Mouse (Mus musculus) myocyte (in vitro differentiated cells): ENCODE measurements around the gene Slc7a7. TPM values are rescaled to one million over a fixed set of nuclear protein-coding genes. Genes with fewer than 3 reads are reported as not detected.

ENCODE experiments used
- H3K27me3 ChIP-seq: one replicate; pipeline ENCODE4 v1.6.1; 2011; ENCODE audit not compliant: control insufficient read depth, insufficient read depth, insufficient read length
- H3K36me3 ChIP-seq: one replicate; pipeline ENCODE4 v1.6.1; 2011; ENCODE audit not compliant: control insufficient read depth, insufficient read depth
- H3K4me2 ChIP-seq: one replicate; pipeline ENCODE4 v1.6.1; 2011; ENCODE audit warnings: low read depth, control low read depth
- H3K4me3 ChIP-seq: one replicate; pipeline ENCODE4 v1.5.1; 2011; ENCODE audit warnings: mild to moderate bottlenecking, control low read depth, moderate library complexity
- H3K79me2 ChIP-seq: one replicate; pipeline ENCODE4 v1.6.1; 2011; ENCODE audit not compliant: control insufficient read depth, insufficient read depth
- H3ac ChIP-seq: one replicate; pipeline ENCODE4 v1.6.1; 2011; ENCODE audit not compliant: control insufficient read depth, insufficient read length
- CEBPB ChIP-seq: IDR thresholded peaks from 2 replicates; pipeline ENCODE4 v1.6.1; 2011; ENCODE audit warnings: mild to moderate bottlenecking, moderate library complexity; ENCODE audit not compliant: poor library complexity, insufficient read depth, severe bottlenecking
- E2F4 ChIP-seq: IDR thresholded peaks from one replicate; pipeline ENCODE4 v1.6.1; 2011; ENCODE audit warnings: mild to moderate bottlenecking, control low read depth, moderate library complexity; ENCODE audit not compliant: insufficient read depth
- MAX ChIP-seq: IDR thresholded peaks from one replicate; pipeline ENCODE4 v1.6.1; 2011; ENCODE audit warnings: low read depth, mild to moderate bottlenecking, control low read depth
- MYOD1 ChIP-seq, 3 experiments: IDR thresholded peaks; one replicate each; pipeline ENCODE4 v1.6.1; 2011; ENCODE audit warnings: control low read depth in 2 of 3, low read depth in 2 of 3, mild to moderate bottlenecking in 2 of 3, moderate library complexity in 1 of 3; ENCODE audit not compliant: insufficient read length in 2 of 3, control insufficient read depth in 1 of 3
- MYOG ChIP-seq, 3 experiments: IDR thresholded peaks; one replicate each; pipeline ENCODE4 v1.6.1; 2011; ENCODE audit warnings: control low read depth in 2 of 3, low read depth in 2 of 3, mild to moderate bottlenecking in 2 of 3; ENCODE audit not compliant: insufficient read length in 2 of 3, control insufficient read depth in 1 of 3, insufficient read depth in 1 of 3
- POLR2A ChIP-seq: IDR thresholded peaks from one replicate; pipeline ENCODE4 v1.6.1; 2011; ENCODE audit warnings: low read depth, mild to moderate bottlenecking, control low read depth, moderate library complexity; ENCODE audit not compliant: insufficient read length
- POLR2AphosphoS2 ChIP-seq: IDR thresholded peaks from one replicate; pipeline ENCODE4 v1.6.1; 2011; ENCODE audit warnings: low read depth, control low read depth; ENCODE audit not compliant: insufficient read length
- REST ChIP-seq: IDR thresholded peaks from one replicate; pipeline ENCODE4 v1.6.1; 2011; ENCODE audit warnings: mild to moderate bottlenecking, control low read depth, moderate library complexity; ENCODE audit not compliant: insufficient read depth, insufficient read length
- SRF ChIP-seq: IDR thresholded peaks from one replicate; pipeline ENCODE4 v1.6.1; 2011; ENCODE audit warnings: low read depth; ENCODE audit not compliant: control insufficient read depth, insufficient read length
- TCF12 ChIP-seq: IDR thresholded peaks from one replicate; pipeline ENCODE4 v1.6.1; 2011; ENCODE audit warnings: mild to moderate bottlenecking, control low read depth; ENCODE audit not compliant: poor library complexity, insufficient read depth, severe bottlenecking
- TCF3 ChIP-seq: IDR thresholded peaks from one replicate; pipeline ENCODE4 v1.6.1; 2011; ENCODE audit warnings: low read depth, control low read depth; ENCODE audit not compliant: insufficient read length
- USF1 ChIP-seq: IDR thresholded peaks from one replicate; pipeline ENCODE4 v1.6.1; 2011; ENCODE audit warnings: low read depth, mild to moderate bottlenecking, control low read depth, moderate library complexity
- polyA plus RNA-seq: library from polyadenylated mRNA; unstranded; fragments of >200 nt; fragmentation: generic; extraction: Trizol; gene quantifications from one replicate; pipeline ENCODE4 v1.2.1, GENCODE M21; 2012; ENCODE audit warnings: missing spikeins

Slc7a7 gene
- polyA plus RNA-seq, 1 experiment: 6.8 TPM

DNA sequence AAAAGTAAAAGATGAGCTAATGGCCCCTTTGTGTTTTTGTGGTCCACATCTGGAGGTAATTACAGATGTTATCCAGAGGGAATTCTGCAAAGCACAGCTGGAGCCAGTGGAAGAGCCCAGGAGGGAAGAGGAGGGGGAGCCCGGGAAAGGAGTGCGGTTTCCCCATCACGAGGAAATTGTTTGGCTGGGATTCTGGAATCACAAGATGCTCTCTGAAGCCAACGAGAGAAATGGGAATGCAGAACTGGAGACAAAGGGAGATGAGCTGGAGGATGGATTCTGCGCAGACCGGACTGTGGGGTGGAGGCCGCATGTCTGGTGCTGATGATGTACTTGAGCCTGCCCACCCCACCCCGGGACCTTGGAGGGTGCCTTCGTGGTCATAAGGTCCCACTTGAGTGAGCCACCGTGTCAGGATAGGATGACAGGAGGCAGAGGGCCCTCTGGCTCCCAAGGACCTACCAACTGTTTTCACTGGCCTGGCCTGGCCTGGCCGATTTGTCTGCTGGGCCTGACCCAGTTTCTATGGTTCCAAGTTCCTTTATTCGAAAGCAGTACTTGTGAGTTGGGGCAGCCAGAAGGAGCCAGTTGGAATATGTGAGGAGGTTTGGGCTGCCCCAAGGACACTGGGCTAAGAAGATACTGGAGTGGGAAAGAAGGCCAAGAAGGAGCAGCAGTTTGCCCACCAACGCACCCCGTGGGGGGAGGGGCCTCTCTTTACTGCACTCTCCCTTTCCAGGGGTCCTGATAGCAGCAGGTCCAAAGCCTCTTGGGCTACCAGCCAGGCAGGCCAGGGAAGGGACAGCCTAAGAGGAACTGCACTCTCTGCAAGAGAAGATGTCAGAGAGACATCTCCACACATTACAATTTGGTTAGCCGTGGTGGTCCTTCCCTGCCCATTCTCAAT, 26.4 kb upstream of the Slc7a7 start:
- H3K4me2 ChIP-seq: no peak overlapping the region

GRCm38 (mm10) chr14:54443196-54443595, 25.6 kb upstream of the Slc7a7 start:
- Histone ChIP-seq H3K4me3 (no peak overlapping the region), H3K27me3 (no peaks in the 10 kb centered on the region), H3K4me2 (no peak overlapping the region), H3ac (no peak overlapping the region), H3K79me2 (no peaks in the 10 kb centered on the region), H3K36me3 (peaks cover 17% of the 10 kb centered on the region)
- TF ChIP-seq POLR2AphosphoS2 (peak; percentile 23), E2F4 (no peak)

More for the DNA sequence above, 26.4 kb upstream of the Slc7a7 start:
- TF ChIP-seq MYOG (IDR thresholded peaks at IDR 0.05; ENCODE audit: control insufficient read depth in 1 of 3, insufficient read depth in 1 of 3, insufficient read length in 2 of 3, low read depth in 2 of 3) (no peak), USF1 (no peak), MAX (no peak), MYOD1 (IDR thresholded peaks at IDR 0.05; ENCODE audit: control insufficient read depth in 1 of 3, insufficient read length in 2 of 3, low read depth in 2 of 3) (no peak)
- H3ac ChIP-seq: no peak overlapping the region
- H3K4me3 ChIP-seq: no peak overlapping the region
- H3K27me3 ChIP-seq: no peaks in the 10 kb centered on the region
- H3K79me2 ChIP-seq: no peaks in the 10 kb centered on the region
- H3K36me3 ChIP-seq: peaks cover 11% of the 10 kb centered on the region

GRCm38 (mm10) chr14:54442548-54442947, 25.0 kb upstream of the Slc7a7 start:
- TF ChIP-seq POLR2A (no peak), MAX (no peak), E2F4 (no peak), TCF3 (no peak), SRF (no peak), MYOG (IDR thresholded peaks at IDR 0.05; ENCODE audit: control insufficient read depth in 1 of 3, insufficient read depth in 1 of 3, insufficient read length in 2 of 3, low read depth in 2 of 3) (no peak), REST (no peak), TCF12 (no peak), POLR2AphosphoS2 (no peak), USF1 (no peak), CEBPB (no peak), MYOD1 (IDR thresholded peaks at IDR 0.05; ENCODE audit: control insufficient read depth in 1 of 3, insufficient read length in 2 of 3, low read depth in 2 of 3) (no peak)
- H3K36me3 ChIP-seq: peaks cover 17% of the 10 kb centered on the region
- no peaks in the 10 kb centered on the region for H3K79me2 ChIP-seq
- H3K4me3 ChIP-seq: no peak overlapping the region
- H3K4me2 ChIP-seq: no peak overlapping the region
- no peaks in the 10 kb centered on the region for H3K27me3 ChIP-seq
- H3ac ChIP-seq: no peak overlapping the region

GRCm38 (mm10) chr14:54441365-54441764, 23.8 kb upstream of the Slc7a7 start:
- H3K27me3 ChIP-seq: no peaks in the 10 kb centered on the region

GRCm38 (mm10) chr14:54440538-54440937, 23.0 kb upstream of the Slc7a7 start:
- H3K4me3 ChIP-seq: no peak overlapping the region
- H3ac ChIP-seq: no peak overlapping the region
- H3K27me3 ChIP-seq: no peaks in the 10 kb centered on the region
- H3K79me2 ChIP-seq: peaks cover 10% of the 10 kb centered on the region
- no peak for TF ChIP-seq MAX
- peak; percentile 23 for TF ChIP-seq POLR2AphosphoS2
- peaks cover 17% of the 10 kb centered on the region for H3K36me3 ChIP-seq
- no peak overlapping the region for H3K4me2 ChIP-seq

More at GRCm38 (mm10) chr14:54441365-54441764, 23.8 kb upstream of the Slc7a7 start:
- TF ChIP-seq MAX: no peak
- Histone ChIP-seq H3K36me3 (peaks cover 17% of the 10 kb centered on the region), H3ac (no peak overlapping the region), H3K79me2 (peaks cover 2% of the 10 kb centered on the region), H3K4me2 (no peak overlapping the region), H3K4me3 (no peak overlapping the region)

- H3K79me2 ChIP-seq: peaks cover 18% of the 10 kb centered on the region
- H3K36me3 ChIP-seq: peaks cover 17% of the 10 kb centered on the region
- H3K27me3 ChIP-seq: no peaks in the 10 kb centered on the region
- no peak overlapping the region for H3K4me3 ChIP-seq
- H3K4me2 ChIP-seq: no peak overlapping the region
- TF ChIP-seq MYOG (IDR thresholded peaks at IDR 0.05; ENCODE audit: control insufficient read depth in 1 of 3, insufficient read depth in 1 of 3, insufficient read length in 2 of 3, low read depth in 2 of 3) (no peak), TCF12 (no peak), E2F4 (no peak), MAX (no peak), REST (no peak), SRF (no peak), USF1 (no peak), POLR2A (no peak), CEBPB (no peak), MYOD1 (IDR thresholded peaks at IDR 0.05; ENCODE audit: control insufficient read depth in 1 of 3, insufficient read length in 2 of 3, low read depth in 2 of 3) (no peak), POLR2AphosphoS2 (no peak), TCF3 (no peak)
- H3ac ChIP-seq: no peak overlapping the region
Observed at GRCm38 (mm10) chr14:54439610-54440009, 22.0 kb upstream of the Slc7a7 start.
